Comparison of ENCODE assay signal across 10 mouse cellular contexts in genomic region chr1:73932421-73933145, GRCm38 (mm10).
A peak's percentile ranks its signal among the peaks of the same experiment; 100 is the strongest.
DNase-seq lines count a peak whose midpoint lies in the region; ATAC-seq lines count a peak whose summit lies in the region.
"Had no signal": no experiment of that assay in that cellular context is flagged by ENCODE, and none has a peak within 500 bp of the region (broad histone marks: within the 10 kb centered on the region; RNA-seq: fewer than 3 reads in every experiment).

No protein-coding gene starts in this region.

- 77% methylated on average over 10 of the region's 10 CpGs for WGBS in kidney, embryonic 14.5 days
- 65% methylated on average over 10 of the region's 10 CpGs for WGBS in stomach, embryonic 14.5 days

- peak; percentile 24 for DNase-seq in ovary, adult 18-20 months (ENCODE audit: low spot score)
- no peak for DNase-seq in ovary, postnatal 10 days (ENCODE audit: low spot score)
- DNase-seq in heart, adult 18-20 months: peak; percentile 77 to 78
- no peak for DNase-seq in frontal cortex, postnatal 36 days (ENCODE audit: low spot score in 2 of 2)
- no peak for DNase-seq in layer of hippocampus, postnatal 10 days (ENCODE audit: low spot score in 2 of 2)
- no peak for DNase-seq in right cerebral cortex, adult 18-20 months

- peaks cover 9% of the 10 kb centered on the region; the same call in 1 of the 2 replicates for H3K36me3 ChIP-seq in kidney, embryonic 14.5 days (ENCODE audit: control insufficient read depth, insufficient read depth, low read length)
- H3K36me3 ChIP-seq in stomach, embryonic 14.5 days (ENCODE audit: control insufficient read depth, insufficient read depth, low read length): peaks cover 5% of the 10 kb centered on the region

- peak overlapping the region; percentile 24; the same call in 1 of the 2 replicates for H3K27ac ChIP-seq in kidney, embryonic 14.5 days (ENCODE audit: low read depth, low read length)
- H3K27ac ChIP-seq in stomach, embryonic 14.5 days (ENCODE audit: low read length): peak overlapping the region; percentile 10; the same call in 1 of the 2 replicates
- H3K27ac ChIP-seq: embryonic facial prominence, embryonic 12.5 days; limb, embryonic 10.5 days had no signal

- H3K9me3 ChIP-seq in kidney, embryonic 14.5 days (ENCODE audit: control insufficient read depth, low read length): no peaks in the 10 kb centered on the region
- no peaks in the 10 kb centered on the region for H3K9me3 ChIP-seq in stomach, embryonic 14.5 days (ENCODE audit: control insufficient read depth, low read depth, low read length)
- H3K9me3 ChIP-seq: embryonic facial prominence, embryonic 12.5 days; limb, embryonic 10.5 days had no signal

- no peak overlapping the region for H3K9ac ChIP-seq in kidney, embryonic 14.5 days (ENCODE audit: low read depth, low read length)
- H3K9ac ChIP-seq in stomach, embryonic 14.5 days (replicated peaks; ENCODE audit: low read depth, low read length): no peak overlapping the region
- H3K9ac ChIP-seq: embryonic facial prominence, embryonic 12.5 days had no signal

- no peaks in the 10 kb centered on the region for H3K27me3 ChIP-seq in kidney, embryonic 14.5 days (ENCODE audit: control insufficient read depth, insufficient read depth, low read length)
- H3K27me3 ChIP-seq in stomach, embryonic 14.5 days (ENCODE audit: control insufficient read depth, insufficient read depth, low read length): no peaks in the 10 kb centered on the region
- H3K27me3 ChIP-seq: embryonic facial prominence, embryonic 12.5 days had no signal

- no peak overlapping the region for H3K4me2 ChIP-seq in kidney, embryonic 14.5 days (replicated peaks; ENCODE audit: low read depth, low read length)
- no peak overlapping the region for H3K4me2 ChIP-seq in stomach, embryonic 14.5 days (replicated peaks; ENCODE audit: low read depth, low read length)
- H3K4me2 ChIP-seq: embryonic facial prominence, embryonic 12.5 days had no signal

- no peak overlapping the region for H3K4me3 ChIP-seq in kidney, embryonic 14.5 days (ENCODE audit: low read length)
- H3K4me3 ChIP-seq in stomach, embryonic 14.5 days (ENCODE audit: low read depth, low read length): no peak overlapping the region
- H3K4me3 ChIP-seq: embryonic facial prominence, embryonic 12.5 days; limb, embryonic 10.5 days had no signal

- no peak for ATAC-seq in kidney, embryonic 14.5 days (ENCODE audit: low FRiP score, low TSS enrichment)
- no peak for ATAC-seq in stomach, embryonic 14.5 days (ENCODE audit: insufficient number of reproducible peaks, insufficient read depth, low FRiP score, low read depth)

- H3K4me1 ChIP-seq in kidney, embryonic 14.5 days (ENCODE audit: control insufficient read depth, insufficient read depth, low read length): peaks cover 34% of the 10 kb centered on the region
- peaks cover 9% of the 10 kb centered on the region; the same call in 1 of the 2 replicates for H3K4me1 ChIP-seq in stomach, embryonic 14.5 days (ENCODE audit: control insufficient read depth, insufficient read depth, low read length)
- H3K4me1 ChIP-seq: embryonic facial prominence, embryonic 12.5 days had no signal

Comparison
In these comparisons a context has a peak if more than half of its experiments do, and no peak if none do; other contexts are left out.
1. DNase-seq: peak in ovary, adult 18-20 months (single experiment) and heart, adult 18-20 months (2 of 2); none in ovary, postnatal 10 days (single experiment), frontal cortex, postnatal 36 days (0 of 2), layer of hippocampus, postnatal 10 days (0 of 2) and right cerebral cortex, adult 18-20 months (single experiment).